Mouse (Mus musculus) midbrain, embryonic 16.5 days (tissue): Measurements from ENCODE around the gene Fgf2. TPM values are rescaled to one million over a fixed set of nuclear protein-coding genes. Genes with fewer than 3 reads are reported as not detected.

Experiments
- ATAC-seq: fragments of 200-750 bp; cut with Nextera tagmentation; 2 replicates; pipeline ENCODE4 v1.8.0; 2017; ENCODE audit warnings: moderate TSS enrichment
- H3K27ac ChIP-seq: fragments of 300-500 bp; sonication (generic); 2 replicates; pipeline ENCODE4 v1.5.1; 2014; ENCODE audit warnings: mild to moderate bottlenecking, low read length, mixed read lengths
- H3K27me3 ChIP-seq: fragments of 300-500 bp; sonication (generic); 2 replicates; pipeline ENCODE4 v1.6.1; 2014; ENCODE audit warnings: low read depth, low read length, mixed read lengths; ENCODE audit not compliant: control insufficient read depth, insufficient read depth
- H3K36me3 ChIP-seq: fragments of 300-500 bp; sonication (generic); 2 replicates; pipeline ENCODE4 v1.6.1; 2014; ENCODE audit warnings: mild to moderate bottlenecking, low read length, moderate library complexity, mixed read lengths; ENCODE audit not compliant: control insufficient read depth, insufficient read depth
- H3K4me1 ChIP-seq: fragments of 300-500 bp; sonication (generic); 2 replicates; pipeline ENCODE4 v1.6.1; 2014; ENCODE audit warnings: mild to moderate bottlenecking, low read length, mixed read lengths; ENCODE audit not compliant: control insufficient read depth, insufficient read depth
- H3K4me2 ChIP-seq: fragments of 300-500 bp; sonication (generic); 2 replicates; pipeline ENCODE4 v1.6.1; 2014; ENCODE audit warnings: mild to moderate bottlenecking, low read length, mixed read lengths
- H3K4me3 ChIP-seq: fragments of 300-500 bp; sonication (generic); 2 replicates; pipeline ENCODE4 v1.5.1; 2014; ENCODE audit warnings: low read depth, mild to moderate bottlenecking, low read length, moderate library complexity, mixed read lengths
- H3K9ac ChIP-seq: fragments of 300-500 bp; sonication (generic); 2 replicates; pipeline ENCODE4 v1.6.1; 2014; ENCODE audit warnings: low read depth, low read length, mixed read lengths
- H3K9me3 ChIP-seq: fragments of 300-500 bp; sonication (generic); replicated peaks from 2 replicates; pipeline ENCODE4 v1.6.1; 2014; ENCODE audit warnings: mild to moderate bottlenecking, low read length, mixed read lengths; ENCODE audit not compliant: control insufficient read depth, poor library complexity, severe bottlenecking
- WGBS: fragments of 180-500 bp; shearing (Covaris S2); extraction: QIAGEN DNeasy Blood & Tissue Kit; methylation state at CpG from one replicate; pipeline ENCODE4 v1.1.7; 2014; 5-methylcytosine and 5-hydroxymethylcytosine counted together
- polyA plus RNA-seq: library from polyadenylated mRNA; unstranded; fragments of >200 nt; fragmentation: Nextera tagmentation; extraction: Ambion mirVana; gene quantifications from 2 replicates; pipeline ENCODE4 v1.2.1, GENCODE M21; 2015

Fgf2 gene
- polyA plus RNA-seq, 1 experiment from 2014 or later, result 0.44 TPM

DNA sequence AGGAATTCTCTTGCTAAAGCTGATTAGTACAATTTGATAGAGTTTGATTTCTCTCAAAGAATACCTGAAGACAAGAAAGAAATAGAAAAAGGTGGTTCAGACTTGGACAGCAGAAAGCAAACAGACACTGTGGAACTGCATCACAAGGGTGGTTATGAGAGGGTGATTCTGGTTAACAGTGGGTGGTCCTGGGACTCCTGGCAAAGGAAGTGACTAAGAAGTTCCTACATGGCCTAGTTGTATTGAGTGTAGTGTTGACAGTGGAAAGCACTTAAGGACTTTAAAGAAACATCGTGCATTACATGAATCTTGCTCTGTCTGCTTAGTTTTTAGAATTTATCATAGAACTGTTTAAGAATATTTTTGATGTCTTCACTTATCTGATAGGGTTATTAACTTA is 107.8 kb downstream of the Fgf2 start:
- no peak for ATAC-seq
- Histone ChIP-seq H3K27ac (no peak overlapping the region), H3K4me2 (no peak overlapping the region), H3K4me3 (no peak overlapping the region), H3K9me3 (no peaks in the 10 kb centered on the region), H3K27me3 (no peaks in the 10 kb centered on the region), H3K9ac (no peak overlapping the region), H3K36me3 (peaks cover 3% of the 10 kb centered on the region; the same call in 1 of the 2 replicates), H3K4me1 (no peaks in the 10 kb centered on the region)
- 91% methylated on average over 1 of the region's 1 CpGs for WGBS

Other genes with a start within 250 kb of the Fgf2 start
- gene Il2, start 222.4 kb upstream of the Fgf2 start, polyA plus RNA-seq, result 0.28 and 0.46 TPM in 2 replicates
- not detected in 2 replicates for gene Il21, start 115.7 kb upstream of the Fgf2 start, polyA plus RNA-seq
- 4.1 and 4.8 TPM in 2 replicates for gene Bbs12, start 35.8 kb upstream of the Fgf2 start, polyA plus RNA-seq
- 2.3 and 4.0 TPM in 2 replicates for gene Cetn4, start 35.6 kb upstream of the Fgf2 start, polyA plus RNA-seq
- gene Spata5, start 71.5 kb downstream of the Fgf2 start, polyA plus RNA-seq, result 30.3 and 33.9 TPM in 2 replicates
- 7.5 and 7.9 TPM in 2 replicates for gene Nudt6, start 71.9 kb downstream of the Fgf2 start, polyA plus RNA-seq